Mouse (Mus musculus) spleen, adult 18-20 months (tissue): ENCODE measurements around the gene Cux2.
A peak's percentile ranks its signal among the peaks of the same experiment; 100 is the strongest.

ENCODE experiments used
- DNase-seq, 2 experiments: peaks; one replicate each; pipeline ENCODE4 v3.0.0; 2022; ENCODE audit warnings: mixed read lengths in 2 of 2

Gene Cux2

DNA sequence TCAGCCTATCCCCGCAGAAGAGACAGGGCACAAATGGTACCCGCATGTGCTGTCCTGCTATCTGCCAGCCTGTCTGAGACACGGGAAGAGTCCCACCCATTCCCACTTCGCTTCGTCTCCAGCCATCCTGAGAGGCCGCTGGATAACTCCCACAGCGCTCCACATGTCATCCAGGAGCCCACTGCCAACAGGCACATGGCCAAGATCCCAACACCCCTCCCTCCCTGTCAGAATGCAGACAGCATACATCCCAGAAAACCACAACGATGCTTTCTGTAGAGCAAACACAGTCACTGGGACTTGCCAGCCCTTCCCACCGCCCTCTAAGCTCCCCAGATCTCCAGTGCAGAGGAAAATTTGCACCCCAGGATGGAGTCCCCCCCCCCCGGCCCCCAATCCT is 90.2 kb downstream of the Cux2 start:
- no peak for DNase-seq

DNA sequence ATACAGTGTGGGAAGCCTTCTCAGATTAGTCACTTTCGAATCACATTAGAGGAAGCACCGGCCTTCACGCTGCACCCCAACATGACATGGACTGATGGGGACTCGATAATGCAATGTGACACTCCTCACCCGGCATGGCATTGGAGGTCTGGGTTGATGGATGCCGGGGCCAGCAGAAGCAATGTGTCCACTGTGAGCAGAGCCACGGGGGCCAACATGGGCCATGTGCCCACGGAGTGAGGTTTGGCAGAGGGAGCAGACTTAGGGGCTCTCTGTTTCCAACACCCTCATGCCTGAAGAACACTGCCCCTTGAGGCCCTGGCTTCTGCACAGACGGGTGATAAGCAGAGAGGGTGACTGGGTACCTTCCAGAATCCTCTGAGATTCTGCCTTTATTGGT is 91.4 kb downstream of the Cux2 start:
- no peak for DNase-seq

DNA sequence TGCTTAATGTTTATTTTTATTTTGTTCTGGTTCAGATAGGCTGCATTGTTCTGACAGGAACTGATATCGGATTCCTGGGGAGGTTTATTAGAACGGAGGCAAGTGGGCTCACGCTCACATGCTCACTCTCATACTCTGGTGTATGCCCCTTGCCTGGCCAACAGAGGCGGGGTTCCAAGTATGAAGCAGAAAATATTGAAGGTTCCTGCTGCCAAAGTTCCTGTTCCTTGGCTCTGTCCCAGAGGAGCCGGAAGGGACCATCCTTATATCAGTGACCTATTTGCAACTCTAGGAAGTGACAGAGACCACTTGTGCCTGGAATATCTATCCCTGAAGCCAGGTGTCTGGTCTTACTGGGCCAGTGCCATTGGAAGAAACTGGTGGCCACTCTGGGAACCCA is 94.1 kb downstream of the Cux2 start:
- DNase-seq = no peak

DNA sequence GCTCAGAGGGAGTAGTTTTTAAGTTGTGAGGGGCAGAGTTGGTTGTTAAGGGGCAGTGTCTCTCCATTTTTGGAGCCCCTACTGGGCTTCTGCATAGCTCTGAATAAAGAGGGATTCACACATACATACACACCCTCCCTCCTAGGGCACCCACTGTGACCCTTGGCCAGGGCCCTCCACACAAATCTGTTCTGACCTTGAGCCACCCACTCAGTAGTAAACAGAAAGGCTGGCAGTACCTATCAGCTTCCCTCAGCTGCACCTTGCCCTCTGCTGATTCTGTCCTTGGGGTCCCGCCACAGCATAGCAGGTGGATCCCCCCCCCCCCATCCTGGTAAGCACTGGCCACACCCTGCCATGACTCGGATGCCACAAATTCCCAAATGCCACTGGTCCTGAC is 99.7 kb downstream of the Cux2 start:
- DNase-seq = no peak

DNA sequence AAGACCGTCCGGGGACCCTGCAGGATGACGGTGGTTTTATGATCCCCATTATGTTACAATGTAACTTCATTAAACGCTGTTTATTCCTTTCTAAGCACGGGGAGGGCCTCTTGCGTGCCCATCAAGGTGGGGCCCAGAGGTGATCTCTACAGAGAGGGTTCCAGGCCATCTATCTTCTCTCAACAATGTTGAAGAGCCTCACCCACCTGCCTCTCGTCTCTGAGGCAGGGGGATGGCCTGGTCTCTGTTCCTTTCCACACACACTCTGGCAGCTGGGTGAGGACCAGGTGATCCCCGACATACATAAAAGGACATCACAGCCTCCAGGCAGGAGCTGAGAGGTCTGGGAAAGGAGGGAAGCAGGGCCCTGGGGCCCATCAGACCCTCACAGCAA is 100.9 kb downstream of the Cux2 start:
- DNase-seq = no peak

DNA sequence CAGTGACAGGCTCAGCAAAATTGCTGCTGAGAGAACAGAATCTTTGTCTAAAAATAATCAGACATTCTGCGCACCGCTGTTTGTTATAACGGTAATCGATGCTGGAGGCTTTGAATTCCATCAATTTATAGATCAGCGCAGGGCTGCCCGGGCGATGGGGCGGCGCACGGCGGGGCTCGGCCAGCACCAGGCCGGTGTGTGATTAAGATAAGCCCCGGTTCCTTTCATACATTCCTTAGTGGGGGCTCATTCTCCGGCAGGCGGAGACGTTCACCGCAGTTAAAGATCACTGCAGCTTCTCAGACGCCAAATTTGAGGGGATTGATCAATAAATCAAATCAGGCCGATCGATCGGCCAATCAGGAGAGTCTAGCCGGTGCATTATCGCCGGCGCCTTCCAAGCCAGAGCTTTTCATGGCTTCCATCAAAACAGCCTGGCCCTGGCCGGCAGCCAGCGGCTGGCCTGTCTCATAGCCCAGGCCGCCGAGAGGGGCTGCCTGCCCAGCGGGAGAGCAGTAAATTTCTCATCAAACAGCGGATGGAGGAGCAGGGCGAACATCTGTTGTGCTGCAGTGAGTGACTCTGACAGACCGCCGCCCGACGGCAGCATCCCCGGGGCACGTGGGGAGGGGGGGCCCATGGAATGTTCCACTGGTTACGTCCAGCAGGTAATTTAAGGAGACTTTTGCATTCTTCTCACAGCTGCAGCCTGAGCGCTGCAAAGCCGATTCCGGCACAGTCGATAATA is 101.4 kb downstream of the Cux2 start:
- no peak for DNase-seq

DNA sequence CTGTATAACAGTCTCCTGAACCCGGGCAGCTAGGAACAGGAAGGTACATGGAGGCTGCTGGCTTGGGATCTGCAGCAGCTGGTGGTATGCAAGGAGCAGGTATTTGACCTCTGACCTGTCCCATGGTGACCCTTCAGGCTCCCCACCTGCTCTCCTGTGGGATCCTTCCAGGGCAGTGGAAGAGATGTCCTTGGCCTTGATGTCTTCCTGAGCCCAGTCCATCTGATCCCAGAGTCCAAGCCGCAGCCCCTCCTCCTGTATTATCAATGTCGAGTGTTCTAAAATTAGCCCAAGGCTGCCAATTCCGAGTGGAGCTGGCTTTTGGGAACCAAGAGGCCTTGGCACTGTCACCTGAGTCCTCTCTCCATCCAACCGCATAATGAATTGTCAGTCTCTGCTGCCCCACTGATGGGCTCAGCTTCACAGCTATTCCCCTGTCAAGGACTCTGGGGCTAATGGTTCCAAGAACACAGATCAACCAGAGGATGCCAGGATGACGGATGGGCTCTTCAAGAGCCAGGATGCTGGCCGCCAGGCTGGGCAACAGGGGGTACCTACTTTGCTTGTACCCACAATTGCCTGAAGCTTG is 103.2 kb downstream of the Cux2 start:
- DNase-seq = no peak

DNA sequence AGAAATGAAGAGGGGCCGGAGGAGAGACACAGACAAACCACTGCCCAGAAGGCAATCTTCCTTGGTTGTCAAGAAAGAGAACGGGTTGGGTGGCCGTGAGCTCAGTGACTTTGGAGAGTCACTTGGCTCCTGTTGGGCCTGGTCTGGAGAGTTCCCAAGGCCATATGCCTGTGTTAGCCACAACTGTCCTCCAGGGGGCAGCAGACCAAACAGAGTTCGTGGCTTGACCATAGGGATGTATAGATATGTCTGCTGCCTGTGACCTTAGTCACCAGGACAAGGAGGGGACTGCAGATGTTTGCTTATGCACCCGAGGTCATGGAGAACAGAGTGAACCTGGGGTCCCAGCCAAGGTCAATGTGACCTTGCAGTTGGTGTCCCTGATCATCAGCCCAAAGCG is 104.1 kb downstream of the Cux2 start:
- DNase-seq = peak in 1 of 2 experiments; percentile 35

DNA sequence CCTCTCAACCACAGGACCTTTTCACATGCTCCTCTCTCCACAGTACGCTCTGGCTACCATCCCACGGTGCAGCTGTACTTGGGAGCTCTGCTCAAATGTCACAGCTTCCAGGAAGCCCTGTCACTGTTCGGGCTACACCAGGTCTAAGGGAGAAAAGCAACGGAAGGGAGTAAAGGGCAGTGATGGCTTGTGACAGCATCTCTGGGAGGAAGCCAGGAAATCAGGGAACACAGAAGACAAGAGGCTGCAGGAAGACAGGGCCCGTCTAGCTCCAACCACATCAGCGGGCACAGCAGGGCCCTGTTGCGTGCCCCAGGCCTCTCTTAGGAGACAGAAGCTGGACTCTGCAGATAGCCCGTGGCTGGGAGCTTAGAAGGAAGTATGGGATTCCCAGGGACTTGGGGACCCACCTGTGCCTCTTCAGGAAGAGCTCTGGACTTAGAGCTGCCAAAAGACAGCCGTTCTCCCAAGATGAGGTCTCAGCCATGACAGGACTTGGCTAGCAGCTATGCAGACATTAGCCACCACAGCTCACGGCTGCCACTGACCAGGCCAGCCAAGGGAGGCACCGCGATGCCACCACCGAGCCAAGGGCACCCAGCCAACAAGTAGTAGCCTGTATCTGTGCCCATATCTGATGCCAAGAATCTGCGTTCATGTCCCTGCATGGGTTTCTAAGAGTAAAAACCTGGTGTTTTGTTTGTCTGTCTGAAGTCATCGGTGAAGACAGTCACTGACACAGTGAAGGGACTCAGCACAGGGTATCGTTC is 105.7 kb downstream of the Cux2 start:
- no peak for DNase-seq

DNA sequence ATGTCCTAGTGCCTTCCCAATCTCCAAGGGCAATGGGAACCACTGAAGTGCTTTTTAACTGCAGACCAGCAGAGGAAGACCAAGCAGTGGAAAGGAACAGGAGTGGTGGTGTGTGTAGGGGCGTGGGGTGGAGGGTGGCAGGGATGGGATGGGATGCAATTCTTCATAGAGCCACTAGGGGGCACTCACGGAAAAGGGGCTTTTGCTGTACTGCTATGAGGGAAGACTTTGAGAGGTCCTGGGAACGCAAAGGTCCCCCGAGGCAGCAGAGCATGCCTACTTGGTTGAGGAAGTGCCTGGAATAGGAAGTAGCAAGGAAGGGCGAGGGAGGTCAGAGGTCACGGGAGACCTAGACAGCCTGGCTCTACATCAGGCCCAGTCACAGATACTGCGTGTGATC is 106.4 kb downstream of the Cux2 start:
- no peak for DNase-seq

DNA sequence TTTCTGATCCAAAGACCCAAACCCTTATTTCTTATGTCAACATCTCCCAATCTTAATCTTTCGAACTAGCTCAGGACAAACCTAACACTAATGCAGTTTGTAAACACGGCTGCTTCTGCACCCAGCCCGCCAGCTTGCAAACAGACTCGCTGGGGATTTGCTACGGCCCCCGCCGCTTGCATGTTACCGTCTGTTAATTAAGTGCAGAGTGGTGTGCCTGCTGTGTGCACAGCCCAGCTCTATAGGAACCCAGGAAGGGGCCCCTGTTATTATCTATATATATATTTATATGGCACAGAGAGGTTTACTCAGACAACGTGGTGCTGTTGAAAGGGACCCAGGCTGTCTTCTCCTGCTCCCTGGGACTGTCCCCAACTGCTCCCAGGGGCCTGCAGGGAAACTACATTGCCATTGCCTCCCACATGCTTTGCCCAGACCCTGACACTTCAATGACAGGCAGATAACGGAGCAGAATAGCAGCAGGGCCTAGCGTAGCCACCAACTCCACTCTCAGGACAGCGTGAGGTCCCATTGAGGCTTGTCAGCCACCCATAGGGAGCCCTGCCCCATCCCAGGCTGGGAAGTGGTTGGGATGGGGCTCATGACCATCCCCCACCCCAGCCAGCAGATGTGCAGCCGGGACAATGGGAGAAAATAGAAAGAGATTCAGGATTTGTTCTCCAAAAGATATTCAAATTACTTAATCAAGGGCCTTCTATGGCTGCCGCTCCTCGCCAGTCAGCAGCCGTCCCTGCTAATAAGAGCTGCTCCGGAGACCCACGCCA is 111.6 kb downstream of the Cux2 start:
- DNase-seq = no peak

DNA sequence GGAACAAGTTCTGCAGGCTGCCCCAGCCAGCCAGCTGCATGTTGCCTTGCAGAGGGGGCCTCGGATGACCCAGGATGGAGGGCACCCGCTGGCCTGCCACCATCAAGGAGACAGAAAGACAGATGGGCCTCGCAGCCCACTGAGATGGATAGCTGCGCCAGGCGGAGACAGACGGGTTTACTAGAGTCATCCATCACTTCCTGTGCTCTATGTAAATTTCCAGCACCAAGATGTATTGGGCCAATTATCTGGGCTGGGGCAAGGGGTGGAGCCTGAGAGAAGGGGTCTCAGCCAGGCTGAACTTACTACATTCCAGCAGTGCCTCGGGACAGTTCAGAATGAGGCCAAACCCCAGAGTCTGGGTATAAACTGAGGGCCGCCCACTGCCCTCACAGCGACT is 119.6 kb downstream of the Cux2 start:
- no peak for DNase-seq

DNA sequence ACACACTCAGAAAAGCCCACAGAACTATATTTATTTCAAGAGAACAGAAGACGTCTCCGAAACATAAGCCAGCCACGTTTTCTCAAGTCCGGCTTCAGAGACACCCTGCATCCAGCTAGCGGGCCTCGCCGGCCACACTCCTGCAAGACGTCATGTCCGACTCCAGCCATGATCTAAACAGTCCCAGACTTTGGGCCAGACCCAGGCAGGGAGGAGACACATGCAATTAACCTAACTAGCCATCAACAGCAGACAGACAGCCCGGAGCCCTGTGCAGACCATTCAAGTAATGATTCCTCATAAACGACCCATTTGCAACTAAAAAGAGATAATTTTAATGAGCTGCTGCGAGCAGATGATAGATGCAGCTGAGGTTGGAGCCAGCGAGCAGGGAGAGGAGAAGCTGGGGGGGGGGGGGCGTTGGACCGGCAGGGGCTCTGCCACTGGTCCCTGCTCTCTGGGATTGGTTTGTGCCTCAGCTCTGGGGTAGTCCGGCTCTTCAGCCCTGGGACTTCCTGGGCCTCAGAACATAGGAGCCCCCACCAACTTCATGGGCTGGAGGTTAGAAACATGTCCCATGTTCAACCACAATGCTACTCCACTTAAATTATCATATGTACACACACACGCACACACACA is 121.4 kb downstream of the Cux2 start:
- DNase-seq = no peak

DNA sequence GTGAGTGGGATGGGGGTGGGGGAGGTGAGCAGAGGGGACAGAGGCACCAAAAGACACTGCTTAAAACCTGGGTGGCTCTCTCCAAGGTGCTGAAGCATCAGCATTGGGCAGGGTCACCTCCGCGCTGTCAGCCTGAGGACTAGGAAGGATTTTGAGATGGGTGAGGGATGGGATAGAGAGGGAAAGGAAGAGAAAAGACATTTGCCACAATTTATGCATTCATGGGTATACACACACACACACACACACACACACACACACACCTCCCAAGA is 123.4 kb downstream of the Cux2 start:
- no peak for DNase-seq

DNA sequence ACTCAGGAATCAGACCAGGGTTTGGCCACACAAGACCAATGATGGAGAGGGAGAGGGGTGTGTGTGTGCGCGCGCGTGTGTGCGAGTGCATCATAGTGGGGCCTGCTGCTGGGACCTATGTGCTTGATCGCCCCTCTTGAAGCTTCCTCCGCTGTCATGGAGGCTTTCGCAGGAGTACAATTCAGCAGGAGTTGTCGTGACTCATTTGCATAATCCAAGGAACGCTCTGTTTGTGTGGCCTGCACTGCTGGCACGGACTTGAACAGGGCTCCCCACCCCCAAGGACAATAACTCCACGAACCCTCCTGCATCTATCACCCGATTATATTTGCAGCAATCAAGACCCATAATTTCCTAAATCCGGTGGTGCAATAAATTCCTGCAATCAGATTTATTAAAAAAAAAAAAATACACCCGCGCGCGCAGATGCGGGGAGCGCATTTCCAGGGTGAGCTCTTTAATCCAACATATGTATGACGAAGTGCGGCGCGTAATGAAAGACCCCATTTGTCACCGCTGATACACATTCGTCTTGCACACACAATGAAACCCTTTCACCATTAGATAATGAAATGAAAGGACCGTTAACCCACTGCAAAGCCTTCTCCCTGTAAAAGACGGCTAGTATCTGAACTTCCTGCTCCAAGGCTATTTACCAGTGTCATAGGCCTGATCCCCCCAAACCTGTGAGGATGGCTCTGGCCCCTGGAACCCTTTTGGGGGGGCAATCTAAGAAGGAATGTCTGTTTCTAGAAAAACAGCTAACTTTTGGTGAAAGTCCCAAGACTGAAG is 124.0 kb downstream of the Cux2 start:
- DNase-seq = no peak

DNA sequence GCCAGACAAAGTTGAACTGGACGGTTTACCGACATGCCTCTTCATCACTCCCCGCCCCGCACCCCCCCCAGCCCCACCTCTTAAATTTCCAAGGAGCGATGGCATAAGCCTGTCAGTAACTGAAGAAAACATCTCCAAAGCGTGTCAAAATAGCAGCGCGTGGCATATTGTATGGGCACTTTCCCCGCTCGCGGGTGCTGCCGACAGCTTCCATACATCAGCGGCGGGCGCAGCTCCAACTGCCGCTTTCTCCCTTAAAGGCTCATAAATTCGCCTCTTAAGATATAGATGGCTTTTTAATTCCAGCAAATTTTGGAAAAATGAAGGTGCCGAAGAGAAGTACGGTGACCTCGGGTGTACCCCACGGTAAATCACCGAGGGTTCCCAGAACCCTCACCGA is 124.6 kb downstream of the Cux2 start:
- DNase-seq = no peak

DNA sequence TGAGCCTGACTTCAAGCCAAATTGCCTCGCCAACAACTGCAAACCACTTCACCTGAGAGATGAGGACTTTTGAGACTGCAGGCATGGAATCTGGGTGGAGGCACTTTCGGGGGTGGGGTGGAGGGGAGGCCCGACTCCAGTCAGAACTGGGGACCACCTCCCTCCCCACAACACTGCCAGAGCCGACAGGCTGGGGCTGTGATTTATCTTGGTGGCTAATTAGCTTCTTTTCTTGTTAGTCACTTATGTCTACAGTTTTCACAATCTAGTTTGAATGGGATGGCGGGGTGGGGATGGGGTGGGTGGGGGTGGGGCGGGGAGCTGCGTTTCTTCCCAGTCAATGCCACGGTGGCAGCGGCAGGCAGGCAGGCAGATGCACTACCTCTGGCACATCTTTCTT is 125.5 kb downstream of the Cux2 start:
- no peak for DNase-seq

DNA sequence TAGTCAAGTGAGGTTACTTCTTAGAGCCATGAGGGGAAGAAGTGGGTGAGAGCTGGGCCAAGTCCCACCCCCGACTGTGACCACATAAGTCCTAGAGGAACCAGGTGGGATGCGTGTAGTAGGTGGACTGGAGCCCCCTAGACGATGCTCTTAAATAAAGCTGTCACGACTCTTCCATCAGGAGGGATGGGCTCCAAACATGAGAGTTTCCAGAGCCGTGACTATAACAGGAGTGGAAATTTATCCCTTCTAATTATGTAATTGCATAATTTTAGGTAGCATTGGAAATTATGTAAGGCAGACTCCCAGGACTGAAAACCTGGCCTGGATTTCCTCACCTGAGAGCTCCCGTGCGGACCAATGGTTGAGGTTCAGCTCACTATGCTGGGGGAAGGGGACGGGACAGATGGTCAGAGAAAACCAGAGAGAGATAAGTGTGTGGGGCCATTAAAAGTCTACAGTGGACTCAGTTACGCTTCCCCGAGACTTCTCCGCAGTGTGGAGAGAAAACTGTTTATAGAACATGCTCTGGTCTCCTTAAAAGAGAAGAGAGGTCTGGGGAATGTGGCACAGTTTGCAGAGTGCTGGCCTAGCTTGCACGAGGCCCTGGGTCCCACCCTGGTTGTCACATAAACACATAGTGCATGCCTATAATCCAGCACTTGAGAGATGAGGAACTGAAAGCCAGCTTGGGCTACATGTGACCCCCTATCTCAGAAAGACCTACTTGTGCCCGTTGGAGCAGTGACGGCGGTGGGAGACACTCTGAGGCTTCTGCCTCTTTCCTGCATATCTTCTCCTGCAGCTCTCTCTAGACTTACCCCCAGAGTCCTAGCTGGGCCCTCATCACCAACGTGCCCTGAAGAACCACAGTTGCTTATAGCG is 126.7 kb downstream of the Cux2 start:
- DNase-seq = no peak

DNA sequence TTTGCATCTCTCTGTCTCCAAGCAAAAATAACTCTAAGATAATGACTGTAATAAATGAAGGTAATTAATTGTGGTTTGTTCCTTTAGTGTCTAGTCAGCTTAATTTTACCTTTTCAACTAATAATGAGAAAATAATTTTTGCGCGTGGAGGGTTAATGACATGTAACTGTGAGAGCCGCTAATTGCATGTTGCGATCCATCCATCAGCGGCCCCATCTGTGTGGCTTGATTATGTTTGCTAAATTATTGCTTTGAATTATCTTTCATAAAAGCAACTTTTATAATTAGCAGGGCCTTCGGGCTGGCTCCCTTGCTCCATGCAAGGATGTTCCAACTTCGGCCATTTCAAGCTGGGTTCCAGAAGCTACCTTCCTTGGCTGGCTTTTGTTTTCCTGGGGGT is 130.7 kb downstream of the Cux2 start:
- no peak for DNase-seq

DNA sequence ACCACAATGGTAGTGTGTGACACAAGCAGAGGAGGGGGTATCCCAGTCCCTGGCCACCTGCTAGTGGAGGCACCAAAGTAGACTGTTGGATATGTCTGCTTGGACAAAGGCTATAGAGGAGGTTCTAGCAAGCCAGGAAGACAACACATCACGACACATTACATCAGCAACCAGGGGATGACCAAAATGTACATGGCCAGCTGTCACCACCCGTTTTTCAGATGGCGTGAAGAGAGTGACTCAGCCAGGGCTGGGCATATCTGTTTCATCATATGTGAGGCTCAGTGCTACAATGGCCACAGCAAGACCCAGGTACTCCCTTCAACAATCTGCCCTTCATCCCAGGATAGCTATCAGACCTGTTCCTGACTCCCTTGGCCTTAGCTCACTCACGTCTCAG is 133.1 kb downstream of the Cux2 start:
- DNase-seq = no peak

DNA sequence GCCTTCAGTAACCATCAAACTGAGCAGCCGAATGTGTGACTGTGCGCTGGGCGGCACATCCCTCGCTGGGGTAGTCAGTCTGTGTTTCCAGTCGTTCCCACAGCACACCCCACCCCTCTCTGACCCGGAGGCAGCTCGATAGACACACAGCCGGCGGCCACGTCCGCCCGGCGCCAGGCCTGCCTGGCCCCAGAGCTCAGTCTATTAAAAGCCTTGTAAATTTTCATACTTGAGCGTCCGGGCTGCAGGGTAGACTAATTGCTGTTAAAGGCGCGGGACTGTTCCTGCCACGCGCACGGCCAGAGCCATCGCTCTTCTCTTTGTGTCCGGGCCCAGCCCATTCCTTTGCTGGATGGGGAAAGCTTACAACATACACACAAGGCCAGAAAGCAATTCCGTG is 135.9 kb downstream of the Cux2 start:
- no peak for DNase-seq
